Mouse (Mus musculus) cerebellum, adult 18-20 months (tissue): ENCODE measurements around the gene Pomp.

ENCODE experiments used
- DNase-seq, 2 experiments: peaks; one replicate each; pipeline ENCODE4 v3.0.0; 2021

The Pomp gene

DNA sequence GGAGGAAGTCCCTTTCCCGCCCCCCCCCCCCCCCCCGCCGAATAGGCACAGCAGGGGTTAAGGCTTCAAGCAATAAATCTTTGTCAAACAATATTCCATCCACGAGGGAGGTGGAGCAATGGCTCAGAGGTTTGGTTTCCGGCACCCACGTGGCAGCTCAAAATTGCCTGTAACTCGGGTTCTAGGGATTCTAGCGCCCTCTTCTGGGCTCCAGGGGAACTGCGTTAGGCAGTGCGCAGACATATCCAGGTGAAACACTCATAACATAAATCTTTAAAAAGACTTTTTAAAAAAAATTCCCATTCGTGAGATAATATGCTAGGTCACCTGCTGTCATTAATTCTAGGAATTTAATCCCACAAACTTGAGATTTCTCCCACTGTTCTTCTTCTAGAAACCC is 46.9 kb downstream of the Pomp start:
- DNase-seq, result no peak

GRCm38 (mm10) chr5:147907851-147908250 is 47.6 kb downstream of the Pomp start:
- no peak for DNase-seq

GRCm38 (mm10) chr5:147910807-147911509 is 50.7 kb downstream of the Pomp start:
- DNase-seq, result no peak

DNA sequence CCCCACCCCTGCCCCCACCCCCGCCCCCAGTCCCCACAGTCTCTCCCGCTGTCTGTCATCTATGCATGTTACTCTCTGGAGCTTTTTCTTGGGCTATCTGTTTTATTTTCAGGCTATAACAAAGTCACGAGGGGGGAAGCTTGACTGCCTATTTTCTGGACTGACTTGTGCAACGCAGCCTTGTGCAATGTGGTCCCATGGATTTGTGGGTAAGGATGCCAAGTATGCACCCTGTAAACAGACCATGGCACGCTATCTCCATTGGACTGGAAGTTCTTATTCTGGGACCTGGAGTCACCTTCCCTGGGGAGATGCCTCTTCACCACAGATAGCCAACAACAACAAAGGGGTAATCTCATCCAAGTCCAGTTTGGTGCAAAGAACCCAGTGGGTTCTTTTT is 51.5 kb downstream of the Pomp start:
- DNase-seq, result no peak

DNA sequence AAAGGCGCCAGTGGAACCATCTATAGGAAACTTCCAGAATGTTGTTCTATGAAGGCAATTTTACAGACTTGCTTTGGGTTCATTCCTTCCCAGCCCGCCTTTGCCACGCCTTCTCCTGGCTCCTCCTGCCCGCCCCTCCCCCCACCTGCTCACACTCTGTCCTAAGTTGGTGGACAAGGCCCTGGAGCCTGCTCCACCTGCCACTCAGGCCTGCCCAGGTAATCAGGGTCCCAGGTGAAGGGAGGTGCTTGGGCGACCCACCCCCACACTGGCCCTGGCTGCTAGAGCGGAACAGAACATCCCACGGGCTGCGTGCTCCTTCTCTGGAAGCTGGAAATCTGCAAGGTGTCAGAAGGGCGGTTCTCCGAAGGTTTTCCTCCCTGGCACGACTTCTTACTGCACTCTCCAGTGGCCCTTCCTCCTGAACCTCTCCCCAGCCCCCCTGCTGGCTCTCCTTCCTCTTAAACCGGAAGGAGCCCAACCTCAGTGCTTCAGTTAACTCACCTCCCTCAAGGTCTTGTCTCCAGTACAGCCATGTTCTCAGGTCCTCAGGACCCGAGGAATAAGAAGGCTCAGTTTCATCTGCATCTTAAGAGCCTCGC is 53.1 kb downstream of the Pomp start:
- DNase-seq, result no peak

DNA sequence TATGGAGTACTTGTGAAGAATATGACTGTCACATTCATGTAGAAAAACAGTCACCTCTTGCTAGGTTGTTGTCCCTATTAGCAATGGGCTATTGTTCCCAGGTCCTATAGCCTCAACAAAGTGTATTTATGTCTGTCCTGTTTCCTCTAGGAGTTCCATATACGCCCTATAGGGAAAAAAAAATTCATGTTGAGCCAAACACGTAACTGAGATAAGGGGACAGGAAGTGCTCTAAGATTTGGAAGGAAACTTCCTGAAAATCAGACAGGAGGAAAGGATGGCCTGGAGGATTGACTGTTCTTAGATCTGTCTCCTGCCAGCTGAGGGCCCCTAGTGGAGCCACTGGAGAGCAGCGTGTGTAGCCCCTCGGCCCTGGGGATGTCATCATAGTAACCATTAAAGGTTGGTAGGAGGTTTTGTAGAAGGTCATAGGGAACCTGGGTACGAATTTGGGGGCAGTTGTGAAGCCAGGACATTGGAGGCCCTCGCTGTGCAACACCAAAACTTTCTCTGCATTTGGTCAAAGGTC is 54.8 kb downstream of the Pomp start:
- no peak for DNase-seq

DNA sequence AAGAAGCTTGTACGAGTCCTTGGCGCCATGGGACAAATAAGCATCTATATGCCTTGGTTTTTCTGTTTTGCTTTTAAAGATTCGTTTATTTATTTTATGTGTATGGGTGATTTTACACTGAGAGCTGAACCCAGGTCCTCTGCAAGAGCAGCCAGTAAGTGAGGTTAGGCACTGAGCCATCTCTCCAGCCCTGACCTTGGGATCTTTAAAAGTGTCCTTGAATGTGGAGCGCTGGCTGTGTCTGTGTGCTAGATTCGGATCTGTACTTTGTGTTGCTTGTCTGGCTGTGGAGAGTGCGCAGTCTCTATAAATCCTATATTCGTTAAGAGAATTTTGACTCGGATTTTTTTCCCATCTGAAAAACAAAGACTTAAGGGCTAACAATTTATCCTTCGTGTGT is 55.9 kb downstream of the Pomp start:
- DNase-seq, result no peak

DNA sequence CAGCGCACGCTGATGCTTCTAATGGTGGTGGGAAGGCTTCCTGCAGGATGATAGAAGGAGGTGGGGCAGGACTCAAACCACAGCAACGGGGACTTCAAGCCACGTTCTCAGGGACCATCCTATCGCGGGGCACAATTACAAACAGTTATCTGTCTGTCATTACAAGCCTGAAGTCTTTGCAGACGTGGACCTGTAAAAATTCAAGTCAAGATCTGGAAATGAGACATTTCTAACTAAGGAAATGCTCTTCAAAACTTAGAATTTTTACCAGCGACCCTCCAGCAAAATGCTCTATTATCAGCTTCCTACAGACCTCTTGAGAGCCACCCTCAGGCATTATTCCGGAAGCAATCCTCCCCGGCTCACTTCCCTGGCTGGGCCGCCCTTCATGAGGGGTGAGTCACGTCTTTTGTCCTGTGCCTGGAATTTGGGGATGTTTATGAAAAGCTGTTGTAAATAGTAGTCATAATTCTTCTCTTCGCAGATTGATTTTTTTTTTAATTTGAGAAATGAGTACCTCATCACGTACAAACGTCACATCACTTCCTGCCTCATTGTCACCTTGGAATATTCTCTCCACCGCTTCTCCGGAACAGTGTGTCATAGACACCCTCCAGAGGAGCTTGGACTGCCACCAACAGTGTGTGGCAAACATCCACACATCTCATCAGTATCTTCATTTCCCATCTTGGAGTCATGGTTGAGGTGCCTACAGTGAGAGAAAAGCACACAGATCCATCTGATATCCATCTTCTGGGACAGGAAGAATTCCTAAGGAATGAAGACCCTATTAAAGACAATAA is 58.0 kb downstream of the Pomp start:
- DNase-seq, result no peak

DNA sequence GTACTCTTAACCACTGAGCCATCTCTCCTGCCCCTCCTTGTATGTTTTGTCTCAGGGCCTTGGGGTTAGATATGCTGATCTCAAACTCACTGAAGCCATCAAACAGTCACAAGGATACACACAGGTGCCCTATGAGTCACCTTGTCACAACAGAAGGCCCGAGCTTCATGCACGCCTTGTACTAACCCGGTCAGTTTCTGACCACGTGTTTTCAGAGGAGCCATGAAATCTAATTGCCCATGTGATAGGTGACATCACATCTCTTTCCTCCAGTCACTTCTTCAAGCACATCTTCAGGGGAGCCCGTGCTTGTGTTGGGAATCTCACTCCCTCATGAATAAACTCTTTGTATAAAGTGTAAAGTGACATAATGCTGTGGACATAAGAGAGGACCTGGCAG is 64.4 kb downstream of the Pomp start:
- DNase-seq, result no peak
